Mouse (Mus musculus) heart, postnatal 0 days (tissue): ENCODE data around the gene Tmbim4.

ENCODE experiments used
- CTCF ChIP-seq: IDR thresholded peaks from 2 replicates; pipeline ENCODE4 v1.5.1; 2016; ENCODE audit warnings: antibody characterized with exemption, control low read depth, low read depth
- EP300 ChIP-seq: IDR thresholded peaks from 2 replicates; pipeline ENCODE4 v1.6.1; 2016; ENCODE audit warnings: antibody characterized with exemption, low read depth

DNA sequence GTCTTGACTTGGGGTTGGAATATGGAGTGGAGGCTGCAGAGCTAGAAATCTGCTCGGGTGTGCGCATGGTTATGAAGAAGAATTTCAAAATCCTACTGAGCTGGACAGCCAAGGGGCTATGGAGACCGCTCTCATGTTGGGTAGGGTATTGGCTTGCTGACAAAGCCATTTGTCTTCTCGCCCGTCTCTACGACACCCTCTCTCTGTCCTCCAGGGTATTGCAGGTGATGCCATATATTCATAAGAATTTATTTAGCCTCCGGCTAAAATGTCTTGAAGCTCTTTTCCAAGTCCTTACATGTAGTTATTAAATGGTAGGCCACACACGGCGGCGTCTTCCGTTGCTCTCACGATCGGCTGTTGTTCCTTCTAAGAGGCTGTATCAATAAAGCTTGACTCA, 68.6 kb downstream of the Tmbim4 start:
- no peak for TF ChIP-seq EP300
- TF ChIP-seq CTCF = no peak
